Mouse (Mus musculus): Measurements from ENCODE around the gene Tmem213. TPM values are rescaled to one million over a fixed set of nuclear protein-coding genes. Genes with fewer than 3 reads are reported as not detected.

Tmem213 gene
- total and polyA plus RNA-seq, 3 experiments = not detected

DNA sequence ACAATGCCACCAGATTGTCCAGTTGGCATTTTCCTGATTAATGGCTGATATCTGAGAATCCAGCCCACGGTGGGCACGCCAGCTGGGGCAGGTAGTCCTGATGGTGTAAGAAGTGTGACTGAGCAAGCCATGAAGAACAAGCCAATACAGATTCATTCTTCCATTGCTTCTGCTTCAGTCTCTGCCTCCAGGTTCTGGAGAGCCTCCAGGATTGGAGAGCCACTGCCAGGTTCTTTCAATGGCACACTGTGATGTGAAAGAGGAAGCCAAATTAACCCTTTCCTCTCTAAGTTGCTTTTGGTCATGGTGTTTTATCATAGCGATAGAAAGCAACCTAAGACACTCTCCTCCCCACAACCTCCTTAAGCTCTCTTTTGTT, 43.9 kb upstream of the Tmem213 start:
- Histone ChIP-seq H3K27ac (ENCODE audit: control insufficient read depth, low read depth, low read length) (no peak overlapping the region), H3K36me3 (ENCODE audit: control insufficient read depth in 1 of 2, insufficient read depth in 2 of 2, low read length in 2 of 2) (no peaks in the 10 kb centered on the region), H3K79me2 (ENCODE audit: control insufficient read depth, insufficient read depth, low read length, poor library complexity) (no peaks in the 10 kb centered on the region), H3K4me1 (ENCODE audit: control insufficient read depth in 1 of 2, insufficient read depth in 2 of 2, low read length in 2 of 2) (no peaks in the 10 kb centered on the region), H3K9ac (ENCODE audit: control insufficient read depth, low read depth, low read length, poor library complexity, severe bottlenecking) (no peak overlapping the region), H3K9me3 (replicated peaks; ENCODE audit: insufficient read depth, low read length) (no peaks in the 10 kb centered on the region), H3K27me3 (ENCODE audit: control insufficient read depth in 1 of 2, insufficient read depth in 2 of 2, low read length in 2 of 2) (no peaks in the 10 kb centered on the region), H3K4me3 (ENCODE audit: control insufficient read depth in 1 of 2, insufficient read depth in 1 of 2, low read depth in 2 of 2, low read length in 2 of 2) (no peak overlapping the region)
- TF ChIP-seq MEF2A (IDR thresholded peaks at IDR 0.05; ENCODE audit: extremely low read depth, insufficient replicate concordance, low read depth, low read length, poor library complexity, severe bottlenecking) (no peak), MAX (IDR thresholded peaks at IDR 0.05; ENCODE audit: low read length) (no peak), POLR2A (IDR thresholded peaks at IDR 0.05; ENCODE audit: control insufficient read depth in 1 of 2, insufficient read depth in 1 of 2, low read depth in 1 of 2, low read length in 2 of 2, poor library complexity in 1 of 2) (no peak), RAD21 (IDR thresholded peaks at IDR 0.05; ENCODE audit: low read depth, low read length) (no peak), GABPA (IDR thresholded peaks at IDR 0.05; ENCODE audit: low read depth, low read length) (no peak)
- DNase-seq (ENCODE audit: low read depth, low spot score) = no peak

- H3K79me2 ChIP-seq (ENCODE audit: control insufficient read depth, insufficient read depth, low read length, poor library complexity) = no peaks in the 10 kb centered on the region
- no peak overlapping the region for H3K4me3 ChIP-seq (ENCODE audit: control insufficient read depth in 1 of 2, insufficient read depth in 1 of 2, low read depth in 2 of 2, low read length in 2 of 2)
- no peak for DNase-seq (ENCODE audit: low read depth, low spot score)
- no peaks in the 10 kb centered on the region for H3K27me3 ChIP-seq (ENCODE audit: control insufficient read depth in 1 of 2, insufficient read depth in 2 of 2, low read length in 2 of 2)
- H3K9me3 ChIP-seq (replicated peaks; ENCODE audit: insufficient read depth, low read length) = no peaks in the 10 kb centered on the region
- TF ChIP-seq RAD21 (IDR thresholded peaks at IDR 0.05; ENCODE audit: low read depth, low read length) = no peak
- no peak for TF ChIP-seq MYB (IDR thresholded peaks at IDR 0.05; ENCODE audit: low read depth, low read length)
- TF ChIP-seq TBP (IDR thresholded peaks at IDR 0.05; ENCODE audit: low read depth, low read length) = no peak
- TF ChIP-seq SIN3A (IDR thresholded peaks at IDR 0.05; ENCODE audit: low read length) = no peak
- no peak for TF ChIP-seq USF1 (IDR thresholded peaks at IDR 0.05; ENCODE audit: low read depth, low read length)
- TF ChIP-seq NELFE (IDR thresholded peaks at IDR 0.05; ENCODE audit: low read depth, low read length) = no peak
- TF ChIP-seq ZC3H11A (IDR thresholded peaks at IDR 0.05; ENCODE audit: low read depth, low read length) = no peak
- no peak for TF ChIP-seq POLR2A (IDR thresholded peaks at IDR 0.05; ENCODE audit: control insufficient read depth in 1 of 2, insufficient read depth in 1 of 2, low read depth in 1 of 2, low read length in 2 of 2, poor library complexity in 1 of 2)
- TF ChIP-seq SMC3 (IDR thresholded peaks at IDR 0.05; ENCODE audit: low read depth, low read length) = no peak
- TF ChIP-seq MXI1 (IDR thresholded peaks at IDR 0.05; ENCODE audit: low read depth, low read length) = no peak
- TF ChIP-seq MYC (IDR thresholded peaks at IDR 0.05; ENCODE audit: low read depth, low read length) = no peak
- no peak for TF ChIP-seq ZKSCAN1 (IDR thresholded peaks at IDR 0.05; ENCODE audit: low read depth, low read length)
- no peak for TF ChIP-seq POLR2AphosphoS5 (IDR thresholded peaks at IDR 0.05; ENCODE audit: borderline replicate concordance, low read depth, low read length)
- TF ChIP-seq ELF1 (IDR thresholded peaks at IDR 0.05; ENCODE audit: low read depth, low read length) = no peak
- no peak for TF ChIP-seq GABPA (IDR thresholded peaks at IDR 0.05; ENCODE audit: low read depth, low read length)
- H3K36me3 ChIP-seq (ENCODE audit: control insufficient read depth in 1 of 2, insufficient read depth in 2 of 2, low read length in 2 of 2) = no peaks in the 10 kb centered on the region
- H3K4me1 ChIP-seq (ENCODE audit: control insufficient read depth in 1 of 2, insufficient read depth in 2 of 2, low read length in 2 of 2) = no peaks in the 10 kb centered on the region
- no peak overlapping the region for H3K9ac ChIP-seq (ENCODE audit: control insufficient read depth, low read depth, low read length, poor library complexity, severe bottlenecking)
- no peak overlapping the region for H3K27ac ChIP-seq (ENCODE audit: control insufficient read depth, low read depth, low read length)
These were observed 43.4 kb upstream of the Tmem213 start for GRCm38 (mm10) chr6:38065501-38066122.

Data from MEL (cell line).